Mouse (Mus musculus): Measurements from ENCODE around the gene Abi3bp. TPM values are rescaled to one million over a fixed set of nuclear protein-coding genes. Genes with fewer than 3 reads are reported as not detected.

Gene Abi3bp
- total RNA-seq, 1 experiment = 0.22 TPM

- no peak overlapping the region for H3K9ac ChIP-seq (ENCODE audit: insufficient read depth, low read depth, low read length, poor library complexity, severe bottlenecking)
- TF ChIP-seq HCFC1 (IDR thresholded peaks at IDR 0.05; ENCODE audit: borderline replicate concordance, insufficient read depth, low read length) (no peak), MAFK (IDR thresholded peaks at IDR 0.05; ENCODE audit: insufficient read depth, low read depth, low read length) (no peak), CHD2 (IDR thresholded peaks at IDR 0.05; ENCODE audit: low read depth, low read length) (no peak), ZNF384 (IDR thresholded peaks at IDR 0.05; ENCODE audit: low read depth, low read length) (no peak), ZC3H11A (IDR thresholded peaks at IDR 0.05; ENCODE audit: borderline replicate concordance, low read depth, low read length) (no peak)
- no peaks in the 10 kb centered on the region for H3K36me3 ChIP-seq (ENCODE audit: control insufficient read depth, insufficient read depth, low read length, poor library complexity, severe bottlenecking)
- H3K9me3 ChIP-seq (ENCODE audit: control insufficient read depth, insufficient read depth, low read depth, low read length) = no peaks in the 10 kb centered on the region
- H3K27ac ChIP-seq (ENCODE audit: insufficient read depth, low read depth, low read length, poor library complexity, severe bottlenecking) = no peak overlapping the region
- H3K4me3 ChIP-seq (ENCODE audit: insufficient read depth in 1 of 2, low read depth in 1 of 2, low read length in 2 of 2, poor library complexity in 1 of 2, severe bottlenecking in 1 of 2) = no peak overlapping the region
- no peaks in the 10 kb centered on the region for H3K4me1 ChIP-seq (ENCODE audit: control insufficient read depth in 2 of 2, insufficient read depth in 2 of 2, low read length in 2 of 2, poor library complexity in 1 of 2)
- in situ Hi-C loops (cut with MboI; ENCODE audit: low sequenced_read_pairs in 2 of 2, unreplicated experiment in 2 of 2) = no loop called here
- no peak for DNase-seq (ENCODE audit: low read depth, low spot score)
Measured at GRCm38 (mm10) chr16:56441658-56442344, 35.9 kb upstream of the Abi3bp start.

GRCm38 (mm10) chr16:56451482-56451881 lies 26.2 kb upstream of the Abi3bp start:
- no peaks in the 10 kb centered on the region for H3K4me1 ChIP-seq (ENCODE audit: control insufficient read depth in 2 of 2, insufficient read depth in 2 of 2, low read length in 2 of 2, poor library complexity in 1 of 2)
- H3K27ac ChIP-seq (ENCODE audit: insufficient read depth, low read depth, low read length, poor library complexity, severe bottlenecking) = no peak overlapping the region
- H3K4me3 ChIP-seq (ENCODE audit: insufficient read depth in 1 of 2, low read depth in 1 of 2, low read length in 2 of 2, poor library complexity in 1 of 2, severe bottlenecking in 1 of 2) = no peak overlapping the region
- DNase-seq (ENCODE audit: low read depth, low spot score) = no peak
- TF ChIP-seq ZNF384 (IDR thresholded peaks at IDR 0.05; ENCODE audit: low read depth, low read length) (no peak), HCFC1 (IDR thresholded peaks at IDR 0.05; ENCODE audit: borderline replicate concordance, insufficient read depth, low read length) (no peak), ZC3H11A (IDR thresholded peaks at IDR 0.05; ENCODE audit: borderline replicate concordance, low read depth, low read length) (no peak), MAFK (IDR thresholded peaks at IDR 0.05; ENCODE audit: insufficient read depth, low read depth, low read length) (no peak), CHD2 (IDR thresholded peaks at IDR 0.05; ENCODE audit: low read depth, low read length) (no peak)
- no peak overlapping the region for H3K9ac ChIP-seq (ENCODE audit: insufficient read depth, low read depth, low read length, poor library complexity, severe bottlenecking)
- in situ Hi-C loops (cut with MboI; ENCODE audit: low sequenced_read_pairs in 2 of 2, unreplicated experiment in 2 of 2) = no loop called here
- H3K36me3 ChIP-seq (ENCODE audit: control insufficient read depth, insufficient read depth, low read length, poor library complexity, severe bottlenecking) = no peaks in the 10 kb centered on the region
- no peaks in the 10 kb centered on the region for H3K9me3 ChIP-seq (ENCODE audit: control insufficient read depth, insufficient read depth, low read depth, low read length)

- H3K4me1 ChIP-seq (ENCODE audit: control insufficient read depth in 2 of 2, insufficient read depth in 2 of 2, low read length in 2 of 2, poor library complexity in 1 of 2) = no peaks in the 10 kb centered on the region
- no peak for TF ChIP-seq HCFC1 (IDR thresholded peaks at IDR 0.05; ENCODE audit: borderline replicate concordance, insufficient read depth, low read length)
- no peak for DNase-seq (ENCODE audit: low read depth, low spot score)
- no peak overlapping the region for H3K27ac ChIP-seq (ENCODE audit: insufficient read depth, low read depth, low read length, poor library complexity, severe bottlenecking)
- H3K4me3 ChIP-seq (ENCODE audit: insufficient read depth in 1 of 2, low read depth in 1 of 2, low read length in 2 of 2, poor library complexity in 1 of 2, severe bottlenecking in 1 of 2) = no peak overlapping the region
- H3K36me3 ChIP-seq (ENCODE audit: control insufficient read depth, insufficient read depth, low read length, poor library complexity, severe bottlenecking) = no peaks in the 10 kb centered on the region
- no peaks in the 10 kb centered on the region for H3K9me3 ChIP-seq (ENCODE audit: control insufficient read depth, insufficient read depth, low read depth, low read length)
- H3K9ac ChIP-seq (ENCODE audit: insufficient read depth, low read depth, low read length, poor library complexity, severe bottlenecking) = no peak overlapping the region
- in situ Hi-C loops (cut with MboI; ENCODE audit: low sequenced_read_pairs in 2 of 2, unreplicated experiment in 2 of 2) = no loop called here
Measured at GRCm38 (mm10) chr16:56451923-56452322, 25.8 kb upstream of the Abi3bp start.

- H3K4me3 ChIP-seq (ENCODE audit: insufficient read depth in 1 of 2, low read depth in 1 of 2, low read length in 2 of 2, poor library complexity in 1 of 2, severe bottlenecking in 1 of 2) = no peak overlapping the region
- no peak overlapping the region for H3K27ac ChIP-seq (ENCODE audit: insufficient read depth, low read depth, low read length, poor library complexity, severe bottlenecking)
- in situ Hi-C loops (cut with MboI; ENCODE audit: low sequenced_read_pairs in 2 of 2, unreplicated experiment in 2 of 2) = no loop called here
- H3K9me3 ChIP-seq (ENCODE audit: control insufficient read depth, insufficient read depth, low read depth, low read length) = no peaks in the 10 kb centered on the region
- TF ChIP-seq MAFK (IDR thresholded peaks at IDR 0.05; ENCODE audit: insufficient read depth, low read depth, low read length) = no peak
- no peak for TF ChIP-seq CHD2 (IDR thresholded peaks at IDR 0.05; ENCODE audit: low read depth, low read length)
- no peak for TF ChIP-seq HCFC1 (IDR thresholded peaks at IDR 0.05; ENCODE audit: borderline replicate concordance, insufficient read depth, low read length)
- no peak for TF ChIP-seq ZNF384 (IDR thresholded peaks at IDR 0.05; ENCODE audit: low read depth, low read length)
- no peak for TF ChIP-seq ZC3H11A (IDR thresholded peaks at IDR 0.05; ENCODE audit: borderline replicate concordance, low read depth, low read length)
- DNase-seq (ENCODE audit: low read depth, low spot score) = no peak
- H3K4me1 ChIP-seq (ENCODE audit: control insufficient read depth in 2 of 2, insufficient read depth in 2 of 2, low read length in 2 of 2, poor library complexity in 1 of 2) = no peaks in the 10 kb centered on the region
- no peak overlapping the region for H3K9ac ChIP-seq (ENCODE audit: insufficient read depth, low read depth, low read length, poor library complexity, severe bottlenecking)
- no peaks in the 10 kb centered on the region for H3K36me3 ChIP-seq (ENCODE audit: control insufficient read depth, insufficient read depth, low read length, poor library complexity, severe bottlenecking)
Measured at GRCm38 (mm10) chr16:56458052-56458754, 19.5 kb upstream of the Abi3bp start.
